Mouse (Mus musculus): ENCODE measurements at regions not wholly inside any gene's neighbourhood (a gene's known extent, or its start where the extent isn't known, plus 50 kb on each side); places are given as distances from the start of the nearest gene placed in this dataset.
A peak's percentile ranks its signal among the peaks of the same experiment; 100 is the strongest.

- DNase-seq (ENCODE audit: low spot score in 2 of 2), result no peak
These were observed 142.9 kb upstream of the Dpyd start for GRCm38 (mm10) chr3:118418981-118419380.

- DNase-seq (ENCODE audit: low spot score in 2 of 2), result no peak
These were observed 140.2 kb upstream of the Dpyd start for GRCm38 (mm10) chr3:118421701-118422100.

- no peak for DNase-seq (ENCODE audit: low spot score in 2 of 2)
These were observed 136.2 kb upstream of the Dpyd start for GRCm38 (mm10) chr3:118425748-118426147.

GRCm38 (mm10) chr3:118428523-118428922, 133.4 kb upstream of the Dpyd start:
- no peak for DNase-seq (ENCODE audit: low spot score in 2 of 2)

- DNase-seq (ENCODE audit: low spot score in 2 of 2), result no peak
These were observed 131.9 kb upstream of the Dpyd start for GRCm38 (mm10) chr3:118429825-118430630.

- no peak for DNase-seq (ENCODE audit: low spot score in 2 of 2)
These were observed 131.4 kb upstream of the Dpyd start for GRCm38 (mm10) chr3:118430631-118430906.

- peak in 1 of 2 experiments; percentile 32 for DNase-seq (ENCODE audit: low spot score in 2 of 2)
These were observed 130.8 kb upstream of the Dpyd start for GRCm38 (mm10) chr3:118431031-118431723.

GRCm38 (mm10) chr3:118433441-118434021, 128.4 kb upstream of the Dpyd start:
- no peak for DNase-seq (ENCODE audit: low spot score in 2 of 2)

GRCm38 (mm10) chr3:118434311-118434710, 127.6 kb upstream of the Dpyd start:
- no peak for DNase-seq (ENCODE audit: low spot score in 2 of 2)

- no peak for DNase-seq (ENCODE audit: low spot score in 2 of 2)
These were observed 127.1 kb upstream of the Dpyd start for GRCm38 (mm10) chr3:118434847-118435246.

GRCm38 (mm10) chr3:118435248-118435647, 126.7 kb upstream of the Dpyd start:
- no peak for DNase-seq (ENCODE audit: low spot score in 2 of 2)

GRCm38 (mm10) chr3:118443742-118444332, 118.1 kb upstream of the Dpyd start:
- no peak for DNase-seq (ENCODE audit: low spot score in 2 of 2)

- DNase-seq (ENCODE audit: low spot score in 2 of 2), result no peak
These were observed 116.6 kb upstream of the Dpyd start for GRCm38 (mm10) chr3:118445360-118445759.

- no peak for DNase-seq (ENCODE audit: low spot score in 2 of 2)
These were observed 102.3 kb upstream of the Dpyd start for GRCm38 (mm10) chr3:118459636-118460035.

- DNase-seq (ENCODE audit: low spot score in 2 of 2), result no peak
These were observed 96.3 kb upstream of the Dpyd start for GRCm38 (mm10) chr3:118465611-118466010.

GRCm38 (mm10) chr3:118472215-118472799, 89.6 kb upstream of the Dpyd start:
- DNase-seq (ENCODE audit: low spot score in 2 of 2), result no peak

GRCm38 (mm10) chr3:118478065-118478464, 83.9 kb upstream of the Dpyd start:
- no peak for DNase-seq (ENCODE audit: low spot score in 2 of 2)

GRCm38 (mm10) chr3:118480515-118481248, 81.2 kb upstream of the Dpyd start:
- no peak for DNase-seq (ENCODE audit: low spot score in 2 of 2)

- DNase-seq (ENCODE audit: low spot score in 2 of 2), result no peak
These were observed 76.0 kb upstream of the Dpyd start for GRCm38 (mm10) chr3:118485966-118486365.

- no peak for DNase-seq (ENCODE audit: low spot score in 2 of 2)
These were observed 74.5 kb upstream of the Dpyd start for GRCm38 (mm10) chr3:118487408-118487807.

- no peak for DNase-seq (ENCODE audit: low spot score in 2 of 2)
These were observed 70.8 kb upstream of the Dpyd start for GRCm38 (mm10) chr3:118491101-118491500.

- DNase-seq (ENCODE audit: low spot score in 2 of 2), result no peak
These were observed 70.1 kb upstream of the Dpyd start for GRCm38 (mm10) chr3:118491871-118492270.
